Mouse (Mus musculus): Measurements from ENCODE around the gene Megf11. TPM values are rescaled to one million over a fixed set of nuclear protein-coding genes. Genes with fewer than 3 reads are reported as not detected.

The Megf11 gene
- polyA plus RNA-seq, 1 experiment from 2014 or later: 17.4 TPM

GRCm38 (mm10) chr9:64612984-64613649 is 227.7 kb downstream of the Megf11 start:
- Histone ChIP-seq H3K4me1 (replicated peaks; ENCODE audit: control insufficient read depth, insufficient read depth, low read length) (peaks cover 33% of the 10 kb centered on the region), H3K9ac (no peak overlapping the region), H3K4me2 (replicated peaks) (peak overlapping the region; percentile 17; the same call in 1 of the 2 replicates), H3K27ac (peak overlapping the region; percentile 65), H3K9me3 (ENCODE audit: control insufficient read depth, low read length) (no peaks in the 10 kb centered on the region), H3K27me3 (ENCODE audit: control insufficient read depth, insufficient read depth, low read length) (no peaks in the 10 kb centered on the region), H3K36me3 (replicated peaks; ENCODE audit: control insufficient read depth, insufficient read depth) (no peaks in the 10 kb centered on the region), H3K4me3 (replicated peaks; ENCODE audit: low read length) (no peak overlapping the region)
- WGBS: 43% methylated on average over 7 of the region's 7 CpGs
- no peak for ATAC-seq (ENCODE audit: low FRiP score)
- DNase-seq (ENCODE audit: low spot score): peak; percentile 51

- Histone ChIP-seq H3K4me1 (replicated peaks; ENCODE audit: control insufficient read depth, insufficient read depth, low read length) (peaks cover 27% of the 10 kb centered on the region), H3K27me3 (ENCODE audit: control insufficient read depth, insufficient read depth, low read length) (no peaks in the 10 kb centered on the region; the same call in 1 of the 2 replicates), H3K9ac (no peak overlapping the region), H3K36me3 (replicated peaks; ENCODE audit: control insufficient read depth, insufficient read depth) (no peaks in the 10 kb centered on the region), H3K4me3 (replicated peaks; ENCODE audit: low read length) (no peak overlapping the region), H3K9me3 (ENCODE audit: control insufficient read depth, low read length) (no peaks in the 10 kb centered on the region), H3K27ac (no peak overlapping the region), H3K4me2 (replicated peaks) (no peak overlapping the region)
- 60% methylated on average over 5 of the region's 5 CpGs for WGBS
- ATAC-seq (ENCODE audit: low FRiP score) (no peak), DNase-seq (ENCODE audit: low spot score) (no peak)
Observed at GRCm38 (mm10) chr9:64617413-64617812, 232.0 kb downstream of the Megf11 start.

GRCm38 (mm10) chr9:64618433-64618832 is 233.0 kb downstream of the Megf11 start:
- H3K9me3 ChIP-seq (ENCODE audit: control insufficient read depth, low read length): no peaks in the 10 kb centered on the region
- H3K9ac ChIP-seq: no peak overlapping the region
- peaks cover 19% of the 10 kb centered on the region for H3K4me1 ChIP-seq (replicated peaks; ENCODE audit: control insufficient read depth, insufficient read depth, low read length)
- no peak overlapping the region for H3K4me3 ChIP-seq (replicated peaks; ENCODE audit: low read length)
- no peak for ATAC-seq (ENCODE audit: low FRiP score)
- WGBS: 65% methylated on average over 3 of the region's 3 CpGs
- no peak overlapping the region for H3K4me2 ChIP-seq (replicated peaks)
- H3K27ac ChIP-seq: no peak overlapping the region
- DNase-seq (ENCODE audit: low spot score): no peak
- no peaks in the 10 kb centered on the region; the same call in 1 of the 2 replicates for H3K27me3 ChIP-seq (ENCODE audit: control insufficient read depth, insufficient read depth, low read length)
- H3K36me3 ChIP-seq (replicated peaks; ENCODE audit: control insufficient read depth, insufficient read depth): no peaks in the 10 kb centered on the region

GRCm38 (mm10) chr9:64619440-64619839 is 234.0 kb downstream of the Megf11 start:
- DNase-seq (ENCODE audit: low spot score): no peak
- H3K4me3 ChIP-seq (replicated peaks; ENCODE audit: low read length): no peak overlapping the region
- 53% methylated on average over 10 of the region's 10 CpGs for WGBS

GRCm38 (mm10) chr9:64620596-64620995 is 235.2 kb downstream of the Megf11 start:
- Histone ChIP-seq H3K9ac (no peak overlapping the region), H3K4me3 (replicated peaks; ENCODE audit: low read length) (no peak overlapping the region), H3K4me1 (replicated peaks; ENCODE audit: control insufficient read depth, insufficient read depth, low read length) (peaks cover 18% of the 10 kb centered on the region), H3K27ac (no peak overlapping the region), H3K4me2 (replicated peaks) (no peak overlapping the region), H3K27me3 (ENCODE audit: control insufficient read depth, insufficient read depth, low read length) (no peaks in the 10 kb centered on the region; the same call in 1 of the 2 replicates), H3K36me3 (replicated peaks; ENCODE audit: control insufficient read depth, insufficient read depth) (no peaks in the 10 kb centered on the region), H3K9me3 (ENCODE audit: control insufficient read depth, low read length) (no peaks in the 10 kb centered on the region)
- no peak for DNase-seq (ENCODE audit: low spot score)
- WGBS: 77% methylated on average over 8 of the region's 8 CpGs
- ATAC-seq (ENCODE audit: low FRiP score): no peak

More at GRCm38 (mm10) chr9:64619440-64619839, 234.0 kb downstream of the Megf11 start:
- Histone ChIP-seq H3K36me3 (replicated peaks; ENCODE audit: control insufficient read depth, insufficient read depth) (no peaks in the 10 kb centered on the region), H3K4me2 (replicated peaks) (no peak overlapping the region), H3K9me3 (ENCODE audit: control insufficient read depth, low read length) (no peaks in the 10 kb centered on the region), H3K27ac (no peak overlapping the region), H3K4me1 (replicated peaks; ENCODE audit: control insufficient read depth, insufficient read depth, low read length) (peaks cover 18% of the 10 kb centered on the region), H3K9ac (no peak overlapping the region), H3K27me3 (ENCODE audit: control insufficient read depth, insufficient read depth, low read length) (no peaks in the 10 kb centered on the region; the same call in 1 of the 2 replicates)
- ATAC-seq (ENCODE audit: low FRiP score): no peak

GRCm38 (mm10) chr9:64621499-64622296 is 236.3 kb downstream of the Megf11 start:
- Histone ChIP-seq H3K36me3 (replicated peaks; ENCODE audit: control insufficient read depth, insufficient read depth) (no peaks in the 10 kb centered on the region), H3K27ac (peak overlapping the region; percentile 68), H3K27me3 (ENCODE audit: control insufficient read depth, insufficient read depth, low read length) (no peaks in the 10 kb centered on the region; the same call in 1 of the 2 replicates), H3K4me2 (replicated peaks) (no peak overlapping the region), H3K9ac (0 out of 2 replicates have a peak overlapping the region, but pooled peaks have one; percentile 3), H3K4me1 (replicated peaks; ENCODE audit: control insufficient read depth, insufficient read depth, low read length) (peaks cover 18% of the 10 kb centered on the region), H3K9me3 (ENCODE audit: control insufficient read depth, low read length) (no peaks in the 10 kb centered on the region), H3K4me3 (replicated peaks; ENCODE audit: low read length) (no peak overlapping the region)
- peak; percentile 67; the same call in 1 of the 2 replicates for ATAC-seq (ENCODE audit: low FRiP score)
- peak; percentile 48 for DNase-seq (ENCODE audit: low spot score)
- 20% methylated on average over 5 of the region's 5 CpGs for WGBS

GRCm38 (mm10) chr9:64623361-64623760 is 237.9 kb downstream of the Megf11 start:
- Histone ChIP-seq H3K9ac (no peak overlapping the region), H3K4me2 (replicated peaks) (no peak overlapping the region), H3K4me1 (replicated peaks; ENCODE audit: control insufficient read depth, insufficient read depth, low read length) (peaks cover 18% of the 10 kb centered on the region), H3K36me3 (replicated peaks; ENCODE audit: control insufficient read depth, insufficient read depth) (no peaks in the 10 kb centered on the region), H3K9me3 (ENCODE audit: control insufficient read depth, low read length) (no peaks in the 10 kb centered on the region), H3K4me3 (replicated peaks; ENCODE audit: low read length) (no peak overlapping the region), H3K27me3 (ENCODE audit: control insufficient read depth, insufficient read depth, low read length) (no peaks in the 10 kb centered on the region; the same call in 1 of the 2 replicates), H3K27ac (no peak overlapping the region)
- ATAC-seq (ENCODE audit: low FRiP score) (no peak), DNase-seq (ENCODE audit: low spot score) (no peak)
- WGBS: 88% methylated on average over 4 of the region's 4 CpGs

GRCm38 (mm10) chr9:64624536-64624935 is 239.1 kb downstream of the Megf11 start:
- Histone ChIP-seq H3K9me3 (ENCODE audit: control insufficient read depth, low read length) (no peaks in the 10 kb centered on the region), H3K9ac (no peak overlapping the region), H3K27me3 (ENCODE audit: control insufficient read depth, insufficient read depth, low read length) (no peaks in the 10 kb centered on the region), H3K36me3 (replicated peaks; ENCODE audit: control insufficient read depth, insufficient read depth) (no peaks in the 10 kb centered on the region), H3K4me2 (replicated peaks) (no peak overlapping the region), H3K4me1 (replicated peaks; ENCODE audit: control insufficient read depth, insufficient read depth, low read length) (peaks cover 18% of the 10 kb centered on the region), H3K27ac (no peak overlapping the region), H3K4me3 (replicated peaks; ENCODE audit: low read length) (no peak overlapping the region)
- 70% methylated on average over 8 of the region's 8 CpGs for WGBS
- ATAC-seq (ENCODE audit: low FRiP score) (no peak), DNase-seq (ENCODE audit: low spot score) (peak; percentile 65)

GRCm38 (mm10) chr9:64629802-64630201 is 244.4 kb downstream of the Megf11 start:
- DNase-seq (ENCODE audit: low spot score) (no peak), ATAC-seq (ENCODE audit: low FRiP score) (no peak)
- H3K4me1 ChIP-seq (replicated peaks; ENCODE audit: control insufficient read depth, insufficient read depth, low read length): no peaks in the 10 kb centered on the region
- H3K4me2 ChIP-seq (replicated peaks): no peak overlapping the region
- H3K27ac ChIP-seq: no peak overlapping the region
- no peaks in the 10 kb centered on the region for H3K36me3 ChIP-seq (replicated peaks; ENCODE audit: control insufficient read depth, insufficient read depth)
- no peaks in the 10 kb centered on the region for H3K27me3 ChIP-seq (ENCODE audit: control insufficient read depth, insufficient read depth, low read length)
- 68% methylated on average over 1 of the region's 1 CpGs for WGBS
- no peak overlapping the region for H3K4me3 ChIP-seq (replicated peaks; ENCODE audit: low read length)
- H3K9me3 ChIP-seq (ENCODE audit: control insufficient read depth, low read length): no peaks in the 10 kb centered on the region
- no peak overlapping the region for H3K9ac ChIP-seq
